Mouse (Mus musculus) heart, postnatal 36 days (tissue): ENCODE results near the gene Nt5c2. TPM values are rescaled to one million over a fixed set of nuclear protein-coding genes. Genes with fewer than 3 reads are reported as not detected.
"Not testable (repeated sequence)": the region's sequence is repeated elsewhere in the genome, so short reads cannot be mapped to it uniquely, and the experiment has no call there.

ENCODE experiments used
- DNase-seq, 2 experiments: peaks; one replicate each; pipeline ENCODE4 v3.0.0; 2021 to 2022
- intact Hi-C: fragments of 180-260 bp; cut with DNase I; formaldehyde crosslinking; loops from one replicate; pipeline ENCODE4 v1.15.1; 2025
- total RNA-seq, 2 experiments: library from RNA; stranded (reverse); gene quantifications; 2 replicates each; pipeline ENCODE4 v1.2.3; 2021

Gene Nt5c2
- total RNA-seq, 2 experiments from 2014 or later: 59.6 to 61.2 TPM

GRCm38 (mm10) chr19:47018330-47018729 is 3.4 kb upstream of the Nt5c2 start:
- no peak for DNase-seq
- intact Hi-C loops: no loop called here

DNA sequence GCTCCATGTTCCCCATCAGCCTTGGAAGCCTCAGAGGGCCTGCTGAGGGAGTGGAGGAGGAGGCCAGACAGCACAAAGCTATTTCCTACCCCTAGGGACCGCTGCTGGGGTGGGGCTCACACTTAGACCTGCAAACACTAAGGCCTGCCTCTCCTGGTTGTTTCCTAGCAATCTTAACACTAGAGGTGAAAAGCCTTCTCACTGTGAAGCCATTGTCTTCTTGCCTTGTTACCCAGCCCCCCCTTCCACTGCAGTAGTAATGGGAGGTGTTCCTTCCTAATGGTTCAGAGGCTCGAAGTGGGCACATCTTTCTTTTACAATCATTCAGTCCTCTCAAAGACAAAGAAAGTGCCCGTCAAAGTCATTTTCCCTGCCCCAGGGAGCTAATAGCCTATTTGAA is 2.9 kb upstream of the Nt5c2 start:
- DNase-seq: no peak
- intact Hi-C loops: no loop called here

- intact Hi-C loops: no loop called here
- DNase-seq: peak; percentile 70 to 87
Observed at GRCm38 (mm10) chr19:47016487-47016886, 1.5 kb upstream of the Nt5c2 start.

- intact Hi-C loops: no loop called here
- DNase-seq: no peak
Observed at GRCm38 (mm10) chr19:47015965-47016364, 1.0 kb upstream of the Nt5c2 start.

DNA sequence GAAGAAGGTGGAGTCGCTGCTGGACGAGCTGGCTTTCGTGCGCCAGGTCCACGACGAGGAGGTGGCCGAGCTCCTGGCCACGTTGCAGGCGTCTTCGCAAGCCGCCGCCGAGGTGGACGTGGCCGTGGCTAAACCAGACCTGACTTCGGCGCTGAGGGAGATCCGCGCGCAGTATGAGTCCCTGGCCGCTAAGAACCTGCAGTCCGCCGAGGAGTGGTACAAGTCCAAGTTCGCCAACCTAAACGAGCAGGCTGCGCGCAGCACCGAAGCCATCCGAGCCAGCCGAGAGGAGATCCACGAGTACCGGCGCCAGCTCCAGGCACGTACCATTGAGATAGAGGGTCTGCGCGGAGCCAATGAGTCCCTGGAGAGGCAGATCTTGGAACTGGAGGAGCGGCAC is 443 bp upstream of the Nt5c2 start:
- no peak for DNase-seq

GRCm38 (mm10) chr19:47014159-47014446 is 850 bp downstream of the Nt5c2 start:
- DNase-seq: no peak
- intact Hi-C loops: no loop called here

More for the DNA sequence above, 443 bp upstream of the Nt5c2 start:
- intact Hi-C loops: no loop called here

DNA sequence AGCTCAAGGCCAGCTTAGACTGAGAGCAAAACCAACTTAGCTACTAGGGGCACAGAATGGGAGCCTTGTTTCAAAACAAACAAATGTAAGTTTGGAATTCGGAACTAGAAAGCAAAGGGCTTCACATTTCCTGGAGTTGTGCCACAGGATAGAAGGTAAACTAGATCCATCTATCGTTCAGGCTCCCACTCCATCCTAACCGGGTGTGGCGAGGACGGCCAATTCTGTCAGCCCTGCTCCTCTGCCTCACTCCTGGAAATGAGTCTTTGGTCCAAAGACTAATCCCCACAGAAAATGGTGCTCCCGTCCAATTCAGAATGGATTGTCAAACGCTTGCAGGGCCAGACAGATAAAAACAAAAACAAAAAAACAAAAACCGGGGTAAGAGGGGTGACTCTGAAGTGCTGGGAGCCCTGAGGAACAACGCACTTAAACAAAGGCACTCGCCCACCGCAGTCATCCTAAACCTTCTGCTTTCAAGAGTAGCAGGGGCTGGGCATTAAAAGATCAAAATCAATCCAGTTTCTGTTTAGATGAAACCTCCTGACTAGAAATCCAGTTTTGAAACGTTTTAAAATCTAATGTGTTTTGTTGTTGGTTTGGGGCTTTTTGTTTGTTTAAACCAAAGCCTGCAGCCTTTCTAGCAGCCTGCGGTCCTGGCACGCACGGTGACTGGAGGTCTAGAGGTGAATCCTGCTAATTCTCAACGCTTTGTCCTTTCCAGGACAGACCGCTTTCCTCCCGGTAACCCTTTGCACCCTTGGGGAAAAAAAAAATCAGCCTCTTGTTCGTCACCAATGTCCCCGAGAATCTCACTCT is 1.4 kb downstream of the Nt5c2 start:
- intact Hi-C loops: no loop called here
- DNase-seq: no peak

GRCm38 (mm10) chr19:47012521-47013130 is 2.3 kb downstream of the Nt5c2 start:
- no peak for DNase-seq

DNA sequence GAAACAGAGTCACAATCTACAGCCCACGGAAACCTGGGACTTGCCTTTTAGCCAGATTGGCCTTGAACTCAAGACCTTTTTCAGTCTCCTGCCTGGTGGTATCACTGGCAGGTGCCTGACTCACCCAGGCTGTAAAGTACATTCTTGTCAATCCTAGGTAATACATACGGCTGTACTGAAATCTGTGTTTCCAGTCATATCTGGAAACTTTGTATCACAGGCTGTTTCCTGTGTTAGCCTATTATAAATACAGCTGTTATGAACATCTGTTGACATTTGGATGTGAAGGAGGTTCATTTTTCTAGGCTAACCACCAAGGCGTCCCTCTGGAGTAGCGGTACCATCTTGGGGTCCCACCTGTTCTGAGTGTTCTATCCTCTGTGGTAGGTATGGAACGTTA is 5.0 kb downstream of the Nt5c2 start:
- intact Hi-C loops: no loop called here
- no peak for DNase-seq

More at GRCm38 (mm10) chr19:47012521-47013130, 2.3 kb downstream of the Nt5c2 start:
- intact Hi-C loops: no loop called here

DNA sequence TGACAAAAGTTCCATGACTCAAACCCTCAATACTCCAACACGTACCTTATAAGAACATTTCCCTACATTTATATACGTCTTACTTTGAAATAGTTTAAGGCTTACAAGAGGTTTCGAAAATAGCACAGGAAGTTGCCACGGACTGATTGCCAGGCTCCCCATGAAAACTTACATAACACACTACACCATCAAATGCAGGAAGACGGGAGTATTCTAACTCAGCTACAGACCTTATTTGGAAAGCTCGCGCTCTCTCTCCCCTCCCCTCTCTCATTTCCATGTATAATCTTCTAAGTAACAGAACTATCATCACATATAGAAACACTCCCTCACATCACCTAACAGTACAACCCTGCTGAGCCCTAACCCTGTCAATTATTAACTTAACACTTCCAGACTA is 5.5 kb downstream of the Nt5c2 start:
- no peak for DNase-seq
- intact Hi-C loops: no loop called here

DNA sequence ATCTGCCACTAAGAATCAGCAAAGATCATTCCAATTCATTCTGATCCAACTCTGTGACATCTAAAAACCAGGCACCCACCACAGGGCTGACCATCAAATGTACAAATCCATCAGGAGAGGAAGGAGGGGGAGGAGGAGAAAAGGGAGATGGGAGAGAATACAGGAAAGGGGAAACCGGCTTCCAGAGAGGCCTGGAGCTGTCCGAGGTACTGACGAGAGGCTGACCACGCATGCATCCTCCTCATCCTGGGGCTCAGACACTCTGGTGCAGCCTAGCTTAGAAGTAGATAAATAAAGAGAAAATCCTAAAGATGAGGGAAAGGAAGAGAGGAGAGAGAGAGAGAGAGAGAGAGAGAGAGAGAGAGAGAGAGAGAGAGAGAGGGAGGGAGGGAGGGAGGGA is 8.6 kb downstream of the Nt5c2 start:
- peak; percentile 45 to 66 for DNase-seq
- intact Hi-C loops: no loop called here

DNA sequence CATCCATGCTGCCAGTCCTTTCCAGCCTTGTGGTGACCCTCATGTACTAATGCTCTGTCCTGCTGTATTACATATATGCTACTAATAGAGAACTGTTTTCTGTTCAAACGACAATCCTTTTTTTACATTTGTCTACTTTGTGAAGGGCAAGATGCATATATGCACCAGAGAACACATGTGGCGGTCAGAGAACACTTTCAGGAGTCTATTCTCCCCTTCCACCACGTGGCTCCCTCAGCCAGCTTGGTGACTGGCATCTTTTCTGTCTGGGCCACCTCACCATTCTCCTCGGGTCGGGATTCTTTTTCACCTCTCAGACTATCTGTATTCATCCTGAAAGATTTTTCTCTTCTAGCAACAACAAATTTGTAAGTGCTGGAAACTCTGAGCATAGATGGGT is 9.1 kb downstream of the Nt5c2 start:
- no peak for DNase-seq
- intact Hi-C loops: no loop called here

- intact Hi-C loops: no loop called here
- no peak for DNase-seq
Observed at GRCm38 (mm10) chr19:47003742-47004511, 11.0 kb downstream of the Nt5c2 start.

- DNase-seq, intact Hi-C loops: not testable (repeated sequence)
Observed at GRCm38 (mm10) chr19:47000357-47000756, 14.6 kb downstream of the Nt5c2 start.

GRCm38 (mm10) chr19:46999753-47000152 is 15.2 kb downstream of the Nt5c2 start:
- no peak for DNase-seq
- intact Hi-C loops: no loop called here

- intact Hi-C loops: no loop called here
- DNase-seq: no peak
Observed at GRCm38 (mm10) chr19:46998953-46999352, 16.0 kb downstream of the Nt5c2 start.

GRCm38 (mm10) chr19:46998168-46998870 is 16.6 kb downstream of the Nt5c2 start:
- intact Hi-C loops: no loop called here
- DNase-seq: no peak

GRCm38 (mm10) chr19:46996095-46996494 is 18.9 kb downstream of the Nt5c2 start:
- DNase-seq: no peak
- intact Hi-C loops: no loop called here

DNA sequence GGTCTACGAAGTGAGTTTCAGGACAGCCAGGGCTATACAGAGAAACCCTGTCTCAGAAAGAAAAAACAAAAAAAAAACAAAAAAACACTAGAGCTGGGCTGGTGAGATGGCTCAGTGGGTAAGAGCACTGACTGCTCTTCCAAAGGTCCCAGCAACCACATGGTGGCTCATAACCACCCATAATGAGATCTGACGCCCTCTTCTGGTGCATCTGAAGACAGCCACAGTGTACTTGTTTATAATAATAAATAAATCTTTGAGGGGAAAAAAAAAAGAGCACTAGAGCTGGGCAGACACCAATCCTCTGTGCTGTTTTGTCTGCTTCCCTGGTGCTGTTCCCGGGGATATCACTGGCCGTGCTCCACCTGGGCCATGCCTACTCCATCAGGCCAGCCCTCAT is 22.6 kb downstream of the Nt5c2 start:
- intact Hi-C loops: loop anchor here (5.0 kb wide), 1 partner anchor 320 kb away; the partner anchor contains the start of gene Cyp17a1
- DNase-seq: not testable (repeated sequence)

DNA sequence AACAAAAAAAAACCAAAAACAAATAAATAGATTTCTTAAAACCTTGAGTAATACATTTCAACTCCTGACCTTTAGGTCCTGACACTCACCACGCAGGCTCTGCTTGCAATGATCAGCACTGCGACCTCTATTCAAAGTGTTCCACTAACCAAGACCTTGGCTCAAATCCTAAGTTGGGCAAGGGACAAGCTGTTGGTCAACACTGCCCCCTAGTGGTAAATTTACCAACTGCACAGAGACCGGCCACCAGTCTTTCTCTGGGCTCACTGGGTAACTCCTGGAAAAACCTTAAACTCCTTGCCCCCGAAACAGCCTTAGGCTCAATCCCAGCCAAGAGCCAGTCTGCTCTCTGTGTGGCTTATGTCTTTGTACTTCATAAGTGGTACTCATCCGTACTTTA is 23.8 kb downstream of the Nt5c2 start:
- DNase-seq: peak; percentile 89 to 94
- intact Hi-C loops: loop anchor here (1.0 to 5.0 kb wide), 3 partner anchors 115 to 319 kb away; partner anchors contain the start of genes Cnnm2 and Cyp17a1

GRCm38 (mm10) chr19:46990625-46991024 is 24.3 kb downstream of the Nt5c2 start:
- intact Hi-C loops: loop anchor here (1.0 to 5.0 kb wide), 3 partner anchors 114 to 318 kb away; partner anchors contain the start of genes Cnnm2 and Cyp17a1
- DNase-seq: not testable (repeated sequence)
